Mouse (Mus musculus) lung, postnatal 25 days (tissue): ENCODE data around the gene Btk.

ENCODE experiments used
- DNase-seq: peaks from one replicate; pipeline ENCODE4 v3.0.0; 2022; ENCODE audit warnings: low spot score

Btk gene

GRCm38 (mm10) chrX:134582888-134583669 lies at the start of gene Btk:
Btk (minus strand) TSS chrX:134583570.
- DNase-seq: no peak

- no peak for DNase-seq
These were observed 49.3 kb upstream of the Btk start for GRCm38 (mm10) chrX:134632710-134633109.

DNA sequence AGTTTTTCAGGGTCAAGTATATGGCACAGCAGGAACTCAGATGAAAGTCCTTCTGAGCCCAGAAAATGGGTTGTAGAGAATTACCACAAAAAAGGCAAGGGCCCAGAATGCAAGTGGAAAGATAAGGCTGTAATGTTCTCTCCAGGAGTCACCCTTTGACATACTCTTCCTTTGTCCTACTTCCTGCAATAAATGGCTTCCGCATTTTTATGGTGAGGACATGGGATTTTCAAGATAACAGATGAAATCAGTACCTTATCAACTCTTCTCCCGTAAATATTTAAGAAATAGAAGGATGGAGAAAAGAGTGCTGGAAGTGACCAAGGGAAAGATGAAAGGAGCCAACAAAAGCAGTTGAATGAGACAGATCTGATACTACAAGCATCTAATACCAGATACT lies 44.8 kb upstream of the Btk start:
- DNase-seq: no peak

DNA sequence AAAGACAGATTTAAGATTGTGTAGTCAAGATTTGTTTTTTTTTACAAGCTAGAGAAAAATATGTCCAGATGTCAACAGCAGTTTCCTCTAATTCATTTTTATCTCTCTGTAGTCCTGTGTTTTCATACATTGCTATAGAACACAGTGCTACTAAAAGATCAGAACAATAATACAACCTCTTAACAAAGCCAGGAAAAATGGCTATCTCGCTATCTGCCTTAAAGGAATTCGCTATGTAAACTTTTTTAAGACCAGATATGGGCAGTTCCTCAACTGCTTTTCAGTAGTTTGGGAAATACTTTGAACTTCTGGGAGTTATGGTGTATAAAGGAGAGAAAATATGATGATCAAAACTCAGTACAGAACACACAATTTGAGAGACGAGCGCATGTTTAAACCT lies 40.0 kb upstream of the Btk start:
- no peak for DNase-seq

DNA sequence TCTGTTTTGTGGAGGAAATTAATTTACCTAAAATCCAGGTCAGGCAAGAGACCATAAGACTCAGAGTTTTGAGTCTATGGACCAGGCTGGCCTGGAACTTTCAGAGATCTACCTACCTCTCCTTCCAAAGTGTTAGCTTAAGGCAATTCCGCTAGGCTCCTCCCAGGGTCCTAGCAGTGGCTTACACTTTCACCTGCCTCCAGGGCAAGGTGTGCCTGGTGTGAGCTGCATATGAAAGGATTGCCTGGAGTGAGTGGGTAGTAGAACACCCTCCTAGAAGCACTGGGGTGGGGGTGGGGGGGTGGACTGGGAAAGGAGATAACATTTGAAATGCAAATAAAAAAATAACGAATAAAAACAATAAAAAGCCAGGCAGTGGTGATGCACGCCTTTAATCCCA lies 38.3 kb upstream of the Btk start:
- DNase-seq: no peak

DNA sequence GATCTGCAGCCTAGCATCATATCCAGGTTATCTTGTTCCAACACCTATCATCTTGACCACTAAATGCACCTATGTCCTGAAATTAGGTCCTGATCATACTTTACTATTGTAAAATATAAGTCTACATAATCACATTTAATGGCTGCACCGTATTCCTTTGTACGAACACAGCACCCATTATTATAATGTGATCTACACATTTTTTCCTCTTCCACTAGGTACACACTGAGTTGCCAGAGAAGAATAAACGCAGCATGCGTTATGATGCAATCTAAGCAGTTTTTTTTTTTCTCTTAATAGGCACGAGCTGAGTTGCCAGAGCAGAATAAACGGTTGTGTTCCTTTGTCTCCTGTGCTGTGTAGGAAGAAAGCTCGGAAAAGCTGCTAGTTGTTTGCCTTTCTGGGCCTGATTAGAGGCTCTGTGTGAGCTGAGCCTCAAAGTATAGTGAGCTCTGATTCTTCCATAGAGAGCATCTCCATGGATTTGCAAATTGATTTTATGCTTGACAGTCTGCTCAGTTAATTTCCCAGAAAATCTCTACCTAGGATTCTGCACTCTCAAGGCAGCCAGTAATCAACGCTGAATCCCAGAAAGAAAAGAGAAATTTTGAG lies 37.0 kb upstream of the Btk start:
- no peak for DNase-seq

DNA sequence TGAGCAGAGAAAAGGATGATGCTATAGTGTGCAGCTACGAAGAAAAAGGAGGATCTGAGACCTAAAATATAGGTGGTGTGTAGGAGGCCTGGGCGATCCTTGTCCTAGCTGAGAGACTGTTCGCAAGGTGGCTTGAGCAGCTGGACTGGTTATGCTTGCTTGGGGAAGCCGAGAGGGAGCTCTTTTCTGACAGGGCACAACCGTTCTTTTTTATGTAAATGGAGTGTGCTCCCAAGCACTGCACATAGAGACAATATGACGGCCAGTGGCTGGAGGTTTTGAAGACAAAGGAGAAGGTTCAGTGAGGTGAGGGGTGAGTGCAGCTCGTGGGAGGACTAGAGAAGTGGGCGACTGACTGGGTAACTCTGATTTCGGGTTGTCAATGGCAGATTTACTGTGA lies 36.3 kb upstream of the Btk start:
- DNase-seq: no peak

DNA sequence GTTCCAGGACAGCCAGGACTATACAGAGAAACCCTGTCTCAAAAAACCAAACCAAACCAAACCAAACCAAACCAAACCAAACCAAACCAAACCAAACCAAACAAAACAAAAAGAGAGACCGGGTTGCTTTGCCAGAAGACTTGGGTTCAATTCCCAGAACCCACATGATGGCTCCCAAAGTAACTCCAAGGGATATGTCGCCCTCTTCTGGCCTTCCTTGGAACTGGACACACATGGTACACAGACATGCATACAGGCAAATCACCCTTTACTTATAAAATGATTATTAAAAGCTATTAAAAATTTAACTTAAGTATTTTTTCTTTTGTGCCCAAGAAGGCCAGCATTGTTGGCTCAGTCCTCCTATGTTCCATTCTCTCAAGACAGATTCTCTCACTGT lies 30.9 kb upstream of the Btk start:
- no peak for DNase-seq

DNA sequence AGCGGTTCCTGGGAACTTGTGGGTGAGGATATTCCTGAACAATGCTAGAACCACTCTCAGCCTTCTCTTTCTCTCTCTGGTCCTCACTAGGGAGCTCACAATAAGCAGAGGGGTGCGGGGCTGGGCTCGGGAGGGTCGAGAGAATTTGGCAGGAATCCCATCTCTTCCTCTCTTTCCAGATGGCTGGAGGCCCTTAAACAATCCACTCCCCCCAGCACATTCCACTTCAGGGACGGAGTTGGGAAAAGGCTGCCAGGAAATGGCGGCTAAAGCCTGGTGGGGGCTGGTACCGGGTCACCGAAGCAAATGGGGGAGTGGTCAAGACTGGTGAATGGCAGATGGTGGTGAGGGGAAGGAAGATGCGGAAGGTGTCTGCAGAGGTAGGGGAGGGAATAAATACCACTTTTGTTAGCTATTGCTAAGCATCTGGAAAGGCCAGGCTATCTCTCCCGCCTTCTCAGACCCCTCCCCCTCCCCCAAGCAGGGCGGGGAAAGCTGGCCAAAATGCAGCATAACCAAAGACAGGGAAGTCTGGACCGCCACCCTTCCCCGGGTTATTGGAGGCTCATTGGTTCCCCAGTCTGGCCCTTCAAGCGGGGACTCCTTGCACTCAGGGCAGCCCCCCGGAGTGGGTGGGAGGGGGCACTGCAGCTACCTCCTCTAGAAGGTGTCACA lies 29.1 kb upstream of the Btk start:
- peak; percentile 34 for DNase-seq

- DNase-seq: no peak
These were observed 27.6 kb upstream of the Btk start for GRCm38 (mm10) chrX:134610984-134611383.

- peak; percentile 18 for DNase-seq
These were observed 26.1 kb upstream of the Btk start for GRCm38 (mm10) chrX:134609472-134609871.

- DNase-seq: no peak
These were observed 18.2 kb upstream of the Btk start for GRCm38 (mm10) chrX:134601380-134602120.

DNA sequence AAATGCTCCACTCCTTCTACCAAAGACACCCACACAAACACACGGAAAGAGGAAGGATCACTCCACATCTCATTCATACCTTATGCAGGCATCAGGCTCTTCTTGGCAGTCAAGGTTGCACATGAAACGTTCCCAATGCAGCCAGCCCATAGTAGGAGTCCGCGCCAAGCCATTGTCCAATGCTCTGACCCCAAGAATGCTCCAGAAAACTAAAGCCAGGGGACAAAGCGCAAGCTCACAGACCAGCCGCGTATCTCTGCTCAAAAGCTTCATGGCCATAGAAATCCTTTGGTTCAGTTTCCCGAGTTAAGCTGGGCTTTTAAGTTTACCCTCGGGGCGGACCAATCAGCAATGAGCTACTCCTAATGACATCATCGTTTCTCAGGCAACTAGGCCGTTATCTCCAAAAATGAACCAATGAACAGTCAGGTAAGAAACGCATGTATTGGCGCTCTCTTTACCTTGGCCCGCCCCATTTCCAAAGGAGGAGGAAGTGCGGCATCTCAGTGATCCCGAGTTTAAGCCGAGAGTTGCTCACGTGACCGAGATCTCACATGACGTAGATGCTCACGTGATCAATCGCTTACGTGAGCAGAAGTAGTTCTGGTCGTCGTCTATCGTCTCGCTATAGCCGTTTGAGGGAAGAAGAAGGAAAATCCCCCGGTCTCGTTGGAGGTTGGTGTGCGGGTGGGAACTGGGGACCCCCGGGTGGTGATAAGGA lies 17.4 kb upstream of the Btk start, which contains the start of the genes Gla and Hnrnph2:
Gene Gla (minus strand): TSS at position 467 of the 721 bp plus-strand sequence.
Gene Hnrnph2 (plus strand): TSS at position 521 of the 721 bp plus-strand sequence.
- peak; percentile 95 for DNase-seq

DNA sequence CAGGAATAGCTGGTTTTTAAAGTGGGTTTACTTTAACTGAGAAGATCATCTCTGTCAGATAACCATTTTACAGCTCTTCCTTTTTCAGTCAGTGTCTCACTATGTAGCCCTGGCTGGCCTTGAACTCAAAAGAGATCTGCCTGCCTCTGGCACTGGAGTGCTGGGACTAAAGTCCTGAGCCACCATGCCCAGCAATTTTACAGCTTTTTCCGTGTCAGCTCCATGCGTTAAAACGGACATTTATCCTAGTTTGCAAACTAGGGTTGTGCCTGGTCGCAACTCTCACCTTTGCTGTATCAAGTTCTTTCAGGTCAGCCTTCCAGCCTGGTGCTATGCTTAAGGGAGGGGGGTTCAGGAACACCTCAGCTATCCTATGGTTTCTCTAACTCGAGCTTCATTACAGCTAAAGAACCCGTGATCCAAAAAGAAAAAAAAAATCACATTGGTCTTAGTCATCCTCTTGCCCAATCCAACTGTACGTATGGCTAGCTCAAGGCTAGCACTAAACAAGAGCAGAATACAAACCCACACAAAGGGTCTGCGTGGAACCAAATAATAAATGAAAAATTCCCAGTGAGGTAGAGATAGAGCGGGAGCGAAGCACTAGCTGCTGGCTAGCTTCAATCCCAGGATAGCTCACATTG lies 16.7 kb upstream of the Btk start:
- no peak for DNase-seq

GRCm38 (mm10) chrX:134589836-134590235 lies 6.5 kb upstream of the Btk start:
- no peak for DNase-seq

GRCm38 (mm10) chrX:134588997-134589396 lies 5.6 kb upstream of the Btk start:
- DNase-seq: no peak

GRCm38 (mm10) chrX:134588261-134588660 lies 4.9 kb upstream of the Btk start:
- DNase-seq: no peak

- DNase-seq: no peak
These were observed 3.1 kb upstream of the Btk start for GRCm38 (mm10) chrX:134586447-134586846.

DNA sequence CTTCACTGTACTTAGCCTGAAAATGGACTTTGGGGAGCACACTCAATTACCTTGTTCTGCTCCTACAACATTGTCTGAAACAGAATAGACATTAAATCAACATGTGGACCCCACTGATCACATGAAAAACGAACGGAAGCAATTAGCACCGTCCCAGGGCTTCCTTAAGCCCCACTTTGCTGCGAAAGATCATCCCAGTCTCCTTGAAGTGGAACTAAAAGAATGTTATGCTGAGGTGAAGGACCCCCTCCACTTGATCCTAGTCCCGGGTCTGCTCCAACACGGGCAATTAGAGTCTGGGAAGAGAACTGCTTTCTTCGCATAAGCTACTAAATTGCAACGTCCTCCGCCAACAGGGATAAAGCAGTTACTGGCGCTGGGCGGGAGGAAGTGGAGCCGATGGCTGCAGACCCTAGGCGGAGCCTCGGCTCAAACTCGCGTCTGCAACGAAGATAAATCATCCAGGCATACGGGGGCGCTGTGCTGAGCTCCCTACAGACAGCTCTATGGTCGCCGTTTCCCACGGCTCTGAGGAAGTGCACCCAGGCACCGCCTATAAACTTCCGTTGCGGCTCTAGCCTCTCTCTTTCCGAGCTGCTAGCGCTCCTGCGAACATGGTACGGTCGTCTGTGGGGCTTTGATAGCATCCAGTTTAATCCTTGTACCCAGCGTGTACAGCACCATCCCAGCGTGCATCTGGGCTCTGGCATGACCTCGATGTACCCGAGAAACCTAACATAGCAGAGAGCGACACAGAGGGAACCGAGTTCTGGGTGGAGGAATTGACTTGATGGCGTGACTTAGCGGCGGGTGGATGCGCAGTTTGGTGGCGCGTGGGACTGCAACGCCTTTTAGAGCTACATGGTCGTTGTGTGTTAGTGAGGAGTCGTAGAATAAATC lies 2.0 kb upstream of the Btk start, which contains the start of gene Rpl36a:
Gene Rpl36a (plus strand): TSS at position 552 of the 900 bp plus-strand sequence.
- DNase-seq: peak; percentile 92

GRCm38 (mm10) chrX:134582270-134582669 lies 1.1 kb downstream of the Btk start:
- DNase-seq: no peak
